Mouse (Mus musculus) fat pad, adult 2 months (tissue): ENCODE measurements around the gene Ltbr.
A peak's percentile ranks its signal among the peaks of the same experiment; 100 is the strongest.

ENCODE experiments used
- DNase-seq: peaks from one replicate; pipeline ENCODE4 v3.0.0-alpha.2; 2011; ENCODE audit warnings: low read depth, low spot score; ENCODE audit errors: extremely low read depth

Ltbr gene

GRCm38 (mm10) chr6:125313546-125314230, at the start of gene Ltbr:
Gene Ltbr (minus strand): TSS chr6:125313885.
- DNase-seq = no peak

GRCm38 (mm10) chr6:125363021-125363420, 49.3 kb upstream of the Ltbr start:
- no peak for DNase-seq

- no peak for DNase-seq
These were observed 48.0 kb upstream of the Ltbr start for GRCm38 (mm10) chr6:125361467-125362291.

GRCm38 (mm10) chr6:125360846-125361245, 47.2 kb upstream of the Ltbr start:
- DNase-seq = no peak

GRCm38 (mm10) chr6:125359999-125360398, 46.3 kb upstream of the Ltbr start:
- DNase-seq = no peak

GRCm38 (mm10) chr6:125357334-125357733, 43.6 kb upstream of the Ltbr start:
- DNase-seq = peak; percentile 95

- no peak for DNase-seq
These were observed 42.6 kb upstream of the Ltbr start for GRCm38 (mm10) chr6:125356264-125356663.

GRCm38 (mm10) chr6:125355197-125355741, 41.6 kb upstream of the Ltbr start:
- no peak for DNase-seq

- no peak for DNase-seq
These were observed 40.9 kb upstream of the Ltbr start for GRCm38 (mm10) chr6:125354352-125355151.

GRCm38 (mm10) chr6:125353655-125354054, 40.0 kb upstream of the Ltbr start:
- DNase-seq = no peak

- no peak for DNase-seq
These were observed 39.5 kb upstream of the Ltbr start for GRCm38 (mm10) chr6:125353221-125353620.

- no peak for DNase-seq
These were observed 39.1 kb upstream of the Ltbr start for GRCm38 (mm10) chr6:125352811-125353210.

- DNase-seq = no peak
These were observed 38.3 kb upstream of the Ltbr start for GRCm38 (mm10) chr6:125352046-125352384.

GRCm38 (mm10) chr6:125351368-125352045, 37.8 kb upstream of the Ltbr start:
- peak; percentile 90 for DNase-seq

GRCm38 (mm10) chr6:125350995-125351324, 37.3 kb upstream of the Ltbr start:
- no peak for DNase-seq

GRCm38 (mm10) chr6:125350231-125350994, 36.7 kb upstream of the Ltbr start:
- no peak for DNase-seq

- DNase-seq = no peak
These were observed 36.0 kb upstream of the Ltbr start for GRCm38 (mm10) chr6:125349575-125350230.

GRCm38 (mm10) chr6:125348721-125349574, 35.3 kb upstream of the Ltbr start, which contains the start of gene Tnfrsf1a:
Gene Tnfrsf1a (plus strand): TSS chr6:125349362.
- no peak for DNase-seq

- DNase-seq = no peak
These were observed 32.3 kb upstream of the Ltbr start for GRCm38 (mm10) chr6:125346029-125346428.
